Mouse (Mus musculus) layer of hippocampus, adult 8-10 months (tissue): ENCODE data around the gene Ecel1. TPM values are rescaled to one million over a fixed set of nuclear protein-coding genes. Genes with fewer than 3 reads are reported as not detected.

Experiments used
- DNase-seq, 2 experiments: peaks; one replicate each; pipeline ENCODE4 v3.0.0; 2022; ENCODE audit warnings: low spot score in 2 of 2
- total RNA-seq, 4 experiments: library from RNA; stranded (reverse); gene quantifications; 2 replicates each; pipeline ENCODE4 v1.2.4; 2022

Gene Ecel1
- total RNA-seq, 4 experiments from 2014 or later = 2.3 to 5.3 (median 3.7) TPM

DNA sequence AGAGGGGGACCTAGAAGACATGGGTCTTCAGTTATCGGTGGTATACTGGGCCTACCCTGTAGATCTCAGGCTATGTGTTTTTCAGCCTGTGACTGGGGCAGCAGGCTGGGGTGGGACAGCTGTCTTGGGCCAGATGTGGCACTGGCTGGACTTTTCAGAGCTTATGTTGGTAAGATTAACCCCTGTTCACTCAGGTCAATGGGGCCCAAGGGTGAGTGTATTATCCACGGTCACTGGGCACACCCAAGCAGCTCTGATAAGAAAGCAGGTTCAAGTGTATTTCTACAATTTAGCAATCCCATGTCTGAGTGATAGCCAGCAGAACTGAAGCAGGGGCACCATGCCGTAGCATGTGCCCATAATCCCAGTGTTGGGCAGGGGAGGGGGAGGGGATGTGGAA, 54.2 kb downstream of the Ecel1 start:
- no peak for DNase-seq

DNA sequence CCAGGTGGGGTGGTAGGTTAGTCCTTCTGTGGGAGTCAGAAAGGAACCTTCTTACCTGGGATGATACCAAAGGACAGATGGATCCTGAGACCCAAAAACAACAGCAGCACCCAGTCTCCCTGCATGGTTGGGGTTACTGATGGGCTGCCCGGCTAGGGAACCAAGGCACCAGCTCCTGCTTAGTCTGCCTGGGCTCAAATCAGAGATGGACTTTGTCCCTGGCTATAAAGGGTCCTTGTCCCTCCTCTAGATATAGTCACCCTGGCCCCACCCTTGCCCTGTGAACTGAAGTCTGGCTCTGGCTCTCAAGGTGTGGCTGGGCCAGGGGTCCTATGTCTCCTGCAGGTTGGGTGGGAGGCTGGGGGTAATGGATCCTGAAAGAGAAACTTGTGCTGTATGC, 54.9 kb downstream of the Ecel1 start, which contains the start of gene Alpi:
Gene Alpi, minus strand, starts transcription at position 196 of the 400 bp plus-strand sequence.
- DNase-seq = no peak

DNA sequence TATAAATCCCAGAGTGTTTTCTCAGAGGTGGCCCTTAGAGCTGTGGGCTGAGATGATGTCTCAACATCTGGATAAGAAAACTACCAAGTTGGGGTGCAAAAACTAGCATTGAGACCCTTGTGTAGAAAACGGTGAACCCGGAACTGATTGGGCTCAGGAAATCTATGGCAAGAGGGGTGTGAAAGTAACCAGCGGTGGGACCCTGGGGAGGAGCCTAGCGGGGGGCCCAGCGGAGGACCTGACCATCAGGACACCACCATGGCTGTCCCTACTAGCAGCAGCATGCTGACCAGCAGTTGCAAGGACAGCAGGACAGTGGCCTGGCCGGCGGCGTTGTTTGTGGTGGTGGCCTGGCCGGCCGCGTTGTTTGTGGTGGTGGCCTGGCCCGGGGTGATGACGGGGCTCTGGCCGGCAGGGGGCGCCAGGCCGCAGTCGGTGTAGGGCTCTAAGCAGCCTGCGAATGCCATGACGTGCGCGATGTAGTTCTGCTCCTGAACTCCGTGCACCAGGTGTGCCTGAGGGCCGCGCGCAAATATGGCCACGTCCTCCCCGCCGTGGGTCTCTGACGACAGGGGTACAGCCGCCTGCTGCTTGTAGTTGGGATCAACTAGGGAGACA, 57.9 kb downstream of the Ecel1 start:
- peak in 1 of 2 experiments; percentile 25 for DNase-seq

Other genes with a start within 250 kb of the Ecel1 start
- not detected for gene Alppl2, start 66.6 kb downstream of the Ecel1 start, total RNA-seq
- gene Alpi, start 54.9 kb downstream of the Ecel1 start, total RNA-seq = under 1 TPM in 1 of 4 experiments, not detected in 3; 0.20 TPM
- not detected for gene Akp3, start 31.5 kb downstream of the Ecel1 start, total RNA-seq
- under 1 TPM in 1 of 4 experiments, not detected in 3; 0.14 TPM for gene Prss56, start 26.8 kb upstream of the Ecel1 start, total RNA-seq
- gene Chrnd, start 34.1 kb upstream of the Ecel1 start, total RNA-seq = not detected
- gene Chrng, start 48.1 kb upstream of the Ecel1 start, total RNA-seq = not detected
- gene Eif4e2, start 57.4 kb upstream of the Ecel1 start, total RNA-seq = 10 to 100 TPM; 54.7 to 68.0 (median 59.8) TPM
- gene Efhd1, start 107.8 kb upstream of the Ecel1 start, total RNA-seq = 10 to 100 TPM; 14.7 to 17.4 (median 16.3) TPM
- gene Gigyf2, start 170.5 kb upstream of the Ecel1 start, total RNA-seq = 100 to 1,000 TPM; 130 to 170 (median 151) TPM
- gene Kcnj13, start 238.2 kb upstream of the Ecel1 start, total RNA-seq = 1 to 10 TPM; 2.1 to 4.6 (median 2.7) TPM